Mouse (Mus musculus): Measurements from ENCODE around the gene Trmt5. TPM values are rescaled to one million over a fixed set of nuclear protein-coding genes. Genes with fewer than 3 reads are reported as not detected.

Trmt5 gene
- 21.6 and 23.8 TPM in 2 replicates for polyA plus RNA-seq (2014; fragmentation: Nextera tagmentation; extraction: Ambion mirVana)

DNA sequence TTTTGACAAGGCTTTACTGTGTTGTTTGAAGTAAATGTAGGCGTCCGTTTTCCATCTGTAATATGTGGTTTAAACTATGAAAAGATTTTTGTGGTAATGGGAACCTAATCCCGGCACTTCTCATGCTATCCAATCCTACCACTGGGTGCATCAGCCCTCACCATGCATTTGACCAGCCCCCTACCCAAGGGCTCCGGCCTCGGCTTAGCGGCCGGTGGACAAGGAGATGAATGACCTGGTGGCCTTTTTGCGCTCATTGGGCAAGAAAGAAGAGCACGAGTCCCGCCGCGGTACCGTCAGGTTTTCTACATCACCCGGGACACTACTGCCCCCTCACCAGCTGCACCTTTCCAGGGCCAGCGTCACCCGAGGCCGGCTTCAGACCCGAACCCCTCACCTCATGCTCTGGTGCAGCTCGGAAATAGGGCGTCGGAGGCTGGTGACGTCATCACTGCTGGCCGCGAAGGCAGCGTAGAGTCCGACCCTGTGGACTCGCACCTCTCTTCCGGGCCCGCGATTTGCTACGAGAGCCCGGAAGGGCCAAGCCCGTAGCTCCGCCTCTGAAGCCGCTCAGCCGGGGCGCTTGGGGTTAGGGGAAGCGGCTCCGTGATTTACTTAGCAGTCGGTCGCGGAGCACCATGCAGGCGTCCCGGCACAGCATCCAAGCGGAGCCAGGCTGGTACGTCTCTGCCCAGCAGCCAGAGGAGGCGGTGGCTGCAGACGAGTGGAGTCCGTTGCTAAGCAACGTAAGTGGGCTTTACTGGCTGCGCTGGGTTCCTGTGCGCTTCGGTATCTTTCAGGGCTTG, at the start of gene Trmt5, which contains the start of gene Slc38a6:
Gene Trmt5, minus strand, starts transcription at position 424 of the 806 bp plus-strand sequence.
Gene Slc38a6, plus strand, starts transcription at position 493 of the 806 bp plus-strand sequence.
- peak; percentile 96 for ATAC-seq (replicated peaks; ENCODE audit: low FRiP score)
- peak within 1 kb of the TSS; percentile 64 for H3K27ac ChIP-seq (ENCODE audit: low read depth, low read length)

DNA sequence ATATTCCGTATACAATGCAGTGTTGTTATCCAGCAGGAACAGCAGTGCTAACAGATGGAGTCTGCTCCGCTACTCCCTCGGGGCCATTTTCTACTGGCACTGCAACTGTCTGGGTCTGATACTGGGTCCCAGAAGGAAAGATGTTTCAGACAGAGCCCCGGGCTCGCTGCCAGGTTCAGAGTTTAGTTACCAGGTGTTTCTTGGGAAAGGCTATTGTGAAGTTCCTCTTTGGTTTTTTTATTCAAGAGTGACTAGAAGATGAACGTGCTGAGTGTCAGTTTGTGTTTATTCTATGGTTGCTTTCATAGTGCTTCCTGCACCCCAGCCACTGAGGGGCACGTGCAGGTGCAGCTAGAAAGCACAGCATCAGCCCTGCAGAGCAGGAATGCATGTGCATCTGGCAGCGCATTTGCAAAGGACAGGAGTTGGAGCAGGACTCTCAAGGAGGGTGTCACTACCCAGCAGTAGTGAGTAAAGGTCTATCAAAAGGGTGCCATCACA, 47.6 kb upstream of the Trmt5 start:
- Histone ChIP-seq H3K36me3 (ENCODE audit: control insufficient read depth, insufficient read depth, low read length) (no peaks in the 10 kb centered on the region), H3K9me3 (ENCODE audit: control insufficient read depth, low read length) (no peaks in the 10 kb centered on the region), H3K4me2 (no peak overlapping the region), H3K27ac (ENCODE audit: low read depth, low read length) (no peak overlapping the region), H3K4me1 (replicated peaks; ENCODE audit: control insufficient read depth, insufficient read depth, low read length) (no peaks in the 10 kb centered on the region), H3K9ac (ENCODE audit: low read depth, low read length) (no peak overlapping the region), H3K4me3 (ENCODE audit: low read depth, low read length) (no peak overlapping the region), H3K27me3 (replicated peaks; ENCODE audit: control insufficient read depth, insufficient read depth, low read length) (no peaks in the 10 kb centered on the region)
- ATAC-seq (replicated peaks; ENCODE audit: low FRiP score) (no peak), DNase-seq (ENCODE audit: low spot score) (no peak)
- whole genome bisulfite sequencing: 77% methylated on average over 8 of the region's 8 CpGs

More for the DNA sequence above, at the start of gene Trmt5, which contains the start of gene Slc38a6:
- H3K4me3 ChIP-seq (ENCODE audit: low read depth, low read length): peak within 1 kb of the TSS; percentile 85
- peaks cover 15% of the 10 kb centered on the region for H3K36me3 ChIP-seq (ENCODE audit: control insufficient read depth, insufficient read depth, low read length)
- DNase-seq (ENCODE audit: low spot score): peak; percentile 91
- no peaks in the 10 kb centered on the region for H3K9me3 ChIP-seq (ENCODE audit: control insufficient read depth, low read length)
- peak within 1 kb of the TSS; percentile 69 for H3K4me2 ChIP-seq
- H3K27me3 ChIP-seq (replicated peaks; ENCODE audit: control insufficient read depth, insufficient read depth, low read length): no peaks in the 10 kb centered on the region
- under 1% methylated on average over 53 of the region's 53 CpGs for WGBS
- H3K4me1 ChIP-seq (replicated peaks; ENCODE audit: control insufficient read depth, insufficient read depth, low read length): peaks cover 11% of the 10 kb centered on the region
- H3K9ac ChIP-seq (ENCODE audit: low read depth, low read length): peak within 1 kb of the TSS; percentile 86

DNA sequence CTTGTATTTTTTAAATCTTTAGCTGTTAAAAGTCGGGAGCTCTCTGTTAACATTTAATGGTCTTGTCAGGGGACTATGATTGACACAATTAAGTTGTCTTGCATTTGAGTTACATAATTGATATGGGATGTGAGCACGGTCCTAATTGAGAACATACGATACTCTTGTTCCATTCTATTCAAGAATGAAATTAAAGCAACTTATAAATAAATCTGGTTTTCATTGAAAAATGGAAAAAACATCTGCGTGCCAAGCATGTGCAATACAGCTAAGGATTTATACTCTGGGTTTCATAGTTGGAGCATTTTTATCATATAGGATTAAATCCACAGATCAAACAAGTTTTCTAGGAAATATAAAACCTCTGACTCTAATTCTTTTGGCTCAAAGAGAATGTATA, 46.2 kb upstream of the Trmt5 start:
- Histone ChIP-seq H3K36me3 (ENCODE audit: control insufficient read depth, insufficient read depth, low read length) (no peaks in the 10 kb centered on the region), H3K27ac (ENCODE audit: low read depth, low read length) (no peak overlapping the region), H3K9me3 (ENCODE audit: control insufficient read depth, low read length) (no peaks in the 10 kb centered on the region), H3K27me3 (replicated peaks; ENCODE audit: control insufficient read depth, insufficient read depth, low read length) (no peaks in the 10 kb centered on the region), H3K4me1 (replicated peaks; ENCODE audit: control insufficient read depth, insufficient read depth, low read length) (no peaks in the 10 kb centered on the region), H3K9ac (ENCODE audit: low read depth, low read length) (no peak overlapping the region), H3K4me2 (no peak overlapping the region), H3K4me3 (ENCODE audit: low read depth, low read length) (no peak overlapping the region)
- DNase-seq (ENCODE audit: low spot score) (no peak), ATAC-seq (replicated peaks; ENCODE audit: low FRiP score) (no peak)
- WGBS: 76% methylated on average over 4 of the region's 4 CpGs

GRCm38 (mm10) chr12:73330236-73330635, 43.7 kb upstream of the Trmt5 start:
- H3K36me3 ChIP-seq (ENCODE audit: control insufficient read depth, insufficient read depth, low read length): no peaks in the 10 kb centered on the region
- H3K9ac ChIP-seq (ENCODE audit: low read depth, low read length): no peak overlapping the region
- no peaks in the 10 kb centered on the region for H3K9me3 ChIP-seq (ENCODE audit: control insufficient read depth, low read length)
- WGBS: 76% methylated on average over 7 of the region's 7 CpGs
- H3K27ac ChIP-seq (ENCODE audit: low read depth, low read length): no peak overlapping the region
- DNase-seq (ENCODE audit: low spot score): no peak
- H3K27me3 ChIP-seq (replicated peaks; ENCODE audit: control insufficient read depth, insufficient read depth, low read length): no peaks in the 10 kb centered on the region
- ATAC-seq (replicated peaks; ENCODE audit: low FRiP score): no peak
- no peak overlapping the region for H3K4me2 ChIP-seq
- H3K4me3 ChIP-seq (ENCODE audit: low read depth, low read length): no peak overlapping the region
- H3K4me1 ChIP-seq (replicated peaks; ENCODE audit: control insufficient read depth, insufficient read depth, low read length): peaks cover 6% of the 10 kb centered on the region; the same call in 1 of the 2 replicates

DNA sequence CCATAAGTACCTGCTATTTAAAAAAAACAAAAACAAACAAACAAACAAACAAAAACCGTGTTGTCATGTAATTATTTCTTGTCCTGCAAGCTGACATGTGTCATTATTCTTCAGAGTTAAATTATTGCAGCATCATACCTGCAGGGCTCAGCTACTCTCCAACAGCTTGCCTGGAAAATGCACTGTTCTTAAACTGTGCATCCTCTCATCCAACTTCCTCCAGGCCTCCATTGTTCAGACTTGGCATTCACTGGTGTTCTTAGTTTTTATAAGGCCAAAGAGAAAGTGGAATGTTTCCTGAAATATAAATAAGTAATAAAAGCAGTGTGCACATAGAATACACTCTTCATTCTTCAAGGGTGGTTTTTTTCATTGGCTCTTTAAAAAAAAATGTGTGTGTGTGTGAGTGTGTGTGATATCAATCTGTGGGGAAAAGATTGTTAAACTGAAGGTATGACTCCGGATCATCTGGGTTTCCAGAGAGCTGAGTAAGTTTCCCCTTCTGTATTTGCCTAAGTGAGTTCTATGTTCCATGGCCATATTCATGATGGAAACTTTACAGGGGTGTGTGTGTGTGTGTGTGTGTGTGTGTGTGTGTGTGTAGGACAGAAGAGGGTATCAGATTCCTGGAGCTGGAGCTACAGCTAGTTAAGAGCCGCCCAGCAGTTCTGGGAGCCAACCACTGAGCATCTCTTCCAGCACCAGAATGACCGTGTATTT, 42.1 kb upstream of the Trmt5 start:
- peaks cover 6% of the 10 kb centered on the region; the same call in 1 of the 2 replicates for H3K4me1 ChIP-seq (replicated peaks; ENCODE audit: control insufficient read depth, insufficient read depth, low read length)
- no peak overlapping the region for H3K4me3 ChIP-seq (ENCODE audit: low read depth, low read length)
- DNase-seq (ENCODE audit: low spot score) (no peak), ATAC-seq (replicated peaks; ENCODE audit: low FRiP score) (no peak)
- H3K27ac ChIP-seq (ENCODE audit: low read depth, low read length): no peak overlapping the region
- no peaks in the 10 kb centered on the region for H3K27me3 ChIP-seq (replicated peaks; ENCODE audit: control insufficient read depth, insufficient read depth, low read length)
- H3K9me3 ChIP-seq (ENCODE audit: control insufficient read depth, low read length): no peaks in the 10 kb centered on the region
- H3K36me3 ChIP-seq (ENCODE audit: control insufficient read depth, insufficient read depth, low read length): no peaks in the 10 kb centered on the region
- H3K9ac ChIP-seq (ENCODE audit: low read depth, low read length): no peak overlapping the region
- no peak overlapping the region for H3K4me2 ChIP-seq
- 80% methylated on average over 4 of the region's 4 CpGs for WGBS

GRCm38 (mm10) chr12:73327381-73327780, 40.9 kb upstream of the Trmt5 start:
- H3K36me3 ChIP-seq (ENCODE audit: control insufficient read depth, insufficient read depth, low read length): no peaks in the 10 kb centered on the region
- DNase-seq (ENCODE audit: low spot score): no peak
- H3K4me2 ChIP-seq: no peak overlapping the region
- no peaks in the 10 kb centered on the region for H3K9me3 ChIP-seq (ENCODE audit: control insufficient read depth, low read length)
- WGBS: 75% methylated on average over 3 of the region's 3 CpGs
- no peaks in the 10 kb centered on the region for H3K27me3 ChIP-seq (replicated peaks; ENCODE audit: control insufficient read depth, insufficient read depth, low read length)
- H3K4me3 ChIP-seq (ENCODE audit: low read depth, low read length): no peak overlapping the region
- ATAC-seq (replicated peaks; ENCODE audit: low FRiP score): no peak
- no peak overlapping the region for H3K9ac ChIP-seq (ENCODE audit: low read depth, low read length)
- H3K27ac ChIP-seq (ENCODE audit: low read depth, low read length): no peak overlapping the region
- H3K4me1 ChIP-seq (replicated peaks; ENCODE audit: control insufficient read depth, insufficient read depth, low read length): peaks cover 6% of the 10 kb centered on the region; the same call in 1 of the 2 replicates

- H3K4me2 ChIP-seq: no peak overlapping the region
- ATAC-seq (replicated peaks; ENCODE audit: low FRiP score): no peak
- no peak overlapping the region for H3K9ac ChIP-seq (ENCODE audit: low read depth, low read length)
- WGBS: 36% methylated on average over 4 of the region's 4 CpGs
- no peak overlapping the region; the same call in 1 of the 2 replicates for H3K27ac ChIP-seq (ENCODE audit: low read depth, low read length)
- H3K4me3 ChIP-seq (ENCODE audit: low read depth, low read length): no peak overlapping the region
- no peaks in the 10 kb centered on the region for H3K9me3 ChIP-seq (ENCODE audit: control insufficient read depth, low read length)
- H3K36me3 ChIP-seq (ENCODE audit: control insufficient read depth, insufficient read depth, low read length): no peaks in the 10 kb centered on the region
- no peaks in the 10 kb centered on the region for H3K27me3 ChIP-seq (replicated peaks; ENCODE audit: control insufficient read depth, insufficient read depth, low read length)
- H3K4me1 ChIP-seq (replicated peaks; ENCODE audit: control insufficient read depth, insufficient read depth, low read length): peaks cover 6% of the 10 kb centered on the region; the same call in 1 of the 2 replicates
- DNase-seq (ENCODE audit: low spot score): no peak
Observed at GRCm38 (mm10) chr12:73325617-73326016, 39.1 kb upstream of the Trmt5 start.

DNA sequence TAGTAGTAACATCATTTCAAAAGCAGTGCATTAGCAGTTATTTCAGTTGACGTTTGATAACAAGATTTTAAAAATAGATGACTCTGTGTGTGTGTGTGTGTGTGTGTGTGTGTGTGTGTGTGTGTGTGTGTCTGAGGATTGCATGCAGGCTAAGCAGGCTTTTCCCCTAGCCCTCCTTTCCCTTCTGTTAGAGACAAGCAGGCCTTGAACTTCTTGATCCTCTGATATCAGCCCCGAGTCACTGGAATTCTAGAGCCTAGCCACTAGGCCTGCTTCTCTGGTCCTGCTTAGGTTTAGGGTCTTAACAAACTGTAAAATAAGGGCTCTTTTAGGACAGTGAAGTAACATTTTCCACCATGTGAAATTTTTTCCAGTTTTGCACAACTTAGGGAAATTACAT, 38.7 kb upstream of the Trmt5 start:
- Histone ChIP-seq H3K4me3 (ENCODE audit: low read depth, low read length) (no peak overlapping the region), H3K27ac (ENCODE audit: low read depth, low read length) (no peak overlapping the region), H3K9me3 (ENCODE audit: control insufficient read depth, low read length) (no peaks in the 10 kb centered on the region), H3K4me1 (replicated peaks; ENCODE audit: control insufficient read depth, insufficient read depth, low read length) (peaks cover 6% of the 10 kb centered on the region; the same call in 1 of the 2 replicates), H3K4me2 (no peak overlapping the region), H3K9ac (ENCODE audit: low read depth, low read length) (no peak overlapping the region), H3K27me3 (replicated peaks; ENCODE audit: control insufficient read depth, insufficient read depth, low read length) (no peaks in the 10 kb centered on the region), H3K36me3 (ENCODE audit: control insufficient read depth, insufficient read depth, low read length) (no peaks in the 10 kb centered on the region)
- DNase-seq (ENCODE audit: low spot score) (no peak), ATAC-seq (replicated peaks; ENCODE audit: low FRiP score) (no peak)
- 38% methylated on average over 2 of the region's 2 CpGs for WGBS

Measured in liver, embryonic 11.5 days (tissue).